Mouse (Mus musculus) layer of hippocampus, adult 8-10 months (tissue): ENCODE data around the gene Dhx33. TPM values are rescaled to one million over a fixed set of nuclear protein-coding genes. Genes with fewer than 3 reads are reported as not detected.
A peak's percentile ranks its signal among the peaks of the same experiment; 100 is the strongest.

Source experiments
- DNase-seq, 2 experiments: peaks; one replicate each; pipeline ENCODE4 v3.0.0; 2022; ENCODE audit warnings: low spot score in 2 of 2
- total RNA-seq, 4 experiments: library from RNA; stranded (reverse); gene quantifications; 2 replicates each; pipeline ENCODE4 v1.2.4; 2022

Gene Dhx33
- total RNA-seq, 4 experiments from 2014 or later, result 53.0 to 65.5 (median 58.5) TPM

DNA sequence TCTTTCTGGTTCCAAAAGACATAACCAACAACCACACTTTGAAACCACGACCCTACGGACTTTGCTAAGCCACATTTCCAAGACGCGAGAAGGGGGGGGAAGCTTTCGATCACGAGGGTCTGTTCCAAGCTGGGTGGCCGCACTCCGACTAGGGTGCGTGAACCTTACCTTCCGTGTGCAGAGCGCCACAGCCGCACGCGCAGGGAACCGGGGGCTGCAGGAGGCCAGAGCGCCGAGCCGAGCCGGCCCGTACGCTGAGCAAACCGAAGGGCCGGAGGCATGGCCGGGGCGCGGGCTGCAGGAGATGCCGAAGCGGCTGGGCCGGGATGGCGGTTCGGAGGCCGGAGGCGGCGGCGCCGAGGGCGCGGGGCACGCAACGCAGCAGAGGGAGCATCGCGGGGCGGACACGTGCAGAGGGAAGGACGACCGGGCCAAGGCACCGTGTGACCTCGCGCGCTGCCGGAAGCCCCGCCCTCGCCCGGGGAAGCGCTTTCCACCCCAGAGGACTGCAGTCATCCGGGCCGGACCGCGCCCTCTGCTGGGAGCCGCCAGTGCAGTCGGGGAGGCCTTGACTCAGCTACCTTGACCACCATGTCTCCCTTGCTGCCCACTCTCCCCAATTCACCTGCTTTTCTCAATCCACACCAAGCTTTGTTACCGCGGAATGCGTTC is 21.5 kb downstream of the Dhx33 start, which contains the start of gene C1qbp:
Gene C1qbp, minus strand, starts transcription at position 470 of the 672 bp plus-strand sequence.
- peak; percentile 82 to 91 for DNase-seq

DNA sequence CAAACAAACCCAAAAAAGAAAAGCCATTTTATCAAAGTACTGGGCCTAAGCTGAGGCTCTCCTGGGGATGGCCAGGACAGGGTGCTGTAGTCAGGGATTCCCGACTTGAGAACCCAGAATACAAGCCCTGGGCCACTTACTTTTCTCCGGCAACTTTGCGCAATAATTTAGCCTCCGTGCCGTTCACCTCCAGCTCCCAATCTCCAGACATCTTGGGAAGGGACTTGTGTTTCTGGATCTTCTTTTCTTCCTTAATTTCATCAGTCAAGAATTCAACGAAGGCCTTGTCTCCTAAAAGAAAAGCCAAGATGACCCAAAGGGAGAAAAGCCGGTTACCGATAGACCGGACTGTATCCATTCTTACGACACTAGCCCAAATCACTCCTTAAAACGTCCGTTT is 22.2 kb downstream of the Dhx33 start:
- no peak for DNase-seq

DNA sequence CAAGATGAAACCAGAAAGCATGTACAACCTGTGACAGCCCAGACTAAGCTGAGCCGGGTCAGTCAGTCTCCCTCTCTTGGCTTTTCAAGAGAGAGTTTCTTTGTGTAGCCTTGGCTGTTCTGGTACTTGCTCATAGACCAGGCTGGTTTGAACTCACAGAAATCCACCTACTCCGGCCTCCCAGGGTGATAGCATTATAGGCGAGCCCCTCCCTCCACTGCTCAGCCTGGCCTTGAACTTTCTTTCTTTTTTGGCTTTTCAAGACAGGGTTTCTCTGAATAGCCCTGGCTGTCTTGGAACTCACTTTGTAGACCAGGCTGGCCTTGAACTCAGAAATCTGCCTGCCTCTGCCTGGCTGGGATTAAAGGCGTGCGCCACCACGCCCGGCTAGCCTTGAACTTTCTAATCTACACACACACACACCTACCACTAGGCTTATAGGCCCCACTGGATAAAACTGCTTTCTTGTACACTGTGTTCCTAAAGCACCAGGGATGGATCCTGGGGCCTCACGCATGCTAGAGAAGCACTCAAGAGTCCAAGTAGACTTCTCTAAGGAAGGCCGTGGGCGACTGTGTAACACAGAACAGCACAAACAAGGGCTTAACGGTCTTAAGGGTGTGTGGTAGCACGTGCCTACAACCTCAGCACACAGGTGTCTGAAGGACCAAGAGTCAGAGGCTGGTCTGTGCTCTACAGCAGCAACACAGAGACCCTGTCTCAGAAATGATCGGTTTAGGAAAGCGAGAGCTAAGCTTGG is 23.3 kb downstream of the Dhx33 start:
- no peak for DNase-seq

DNA sequence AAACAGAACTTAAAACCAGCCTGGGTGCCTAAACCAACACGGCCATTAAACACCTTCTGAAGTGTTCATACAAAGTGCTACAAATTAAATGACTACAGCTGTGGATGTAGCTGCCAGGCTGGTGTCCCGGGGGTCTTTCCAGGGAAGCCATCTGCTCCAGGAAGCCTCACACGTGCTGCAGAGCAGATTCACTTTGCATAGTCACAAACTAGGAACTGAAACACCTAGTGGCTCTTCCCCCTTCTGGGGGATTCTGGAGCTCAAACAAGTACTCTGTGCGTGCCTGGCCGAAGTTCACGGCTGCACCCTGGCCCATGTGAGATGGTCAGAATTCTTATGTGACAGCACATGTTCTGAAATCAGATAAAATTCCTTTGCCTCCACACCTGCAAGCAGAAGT is 24.0 kb downstream of the Dhx33 start:
- no peak for DNase-seq

DNA sequence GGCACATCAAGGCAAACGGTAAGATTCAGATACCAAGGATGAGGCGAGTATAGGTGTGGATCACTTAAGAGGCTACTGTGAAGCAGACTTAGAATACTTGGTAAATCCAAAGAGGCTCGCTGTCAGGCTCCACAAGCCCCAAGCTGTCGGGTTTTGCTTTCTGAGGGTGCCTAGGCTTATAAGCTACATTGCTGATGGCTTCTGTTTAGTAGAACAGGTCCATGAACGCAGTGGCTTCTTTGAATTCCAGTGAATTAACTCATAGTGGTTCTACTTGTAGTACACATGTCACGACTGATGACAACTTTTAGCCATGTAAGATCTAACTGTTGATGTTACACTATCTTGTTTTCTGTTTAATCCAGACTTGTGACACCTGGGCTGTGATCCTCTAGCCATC is 26.9 kb downstream of the Dhx33 start:
- no peak for DNase-seq

DNA sequence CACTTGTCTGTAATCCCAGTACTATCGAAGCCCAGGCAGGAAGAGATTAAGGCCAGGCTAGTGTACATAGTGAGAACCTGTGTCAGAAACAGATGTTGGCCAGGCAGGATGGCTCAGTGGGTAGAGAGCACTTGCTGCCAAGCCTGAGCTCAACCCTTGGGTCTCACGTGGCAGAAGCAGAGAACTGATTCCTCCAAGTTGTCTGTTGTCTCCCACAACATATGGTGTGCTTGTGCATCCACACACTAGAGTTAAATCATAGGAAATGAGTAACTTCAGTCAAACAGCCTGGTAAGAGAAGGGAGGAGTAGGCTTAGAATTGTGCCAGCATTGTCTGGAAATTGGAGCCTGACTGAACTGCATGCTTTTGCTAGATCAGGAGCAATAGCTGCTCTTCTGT is 29.0 kb downstream of the Dhx33 start:
- DNase-seq, result peak; percentile 48 to 52

DNA sequence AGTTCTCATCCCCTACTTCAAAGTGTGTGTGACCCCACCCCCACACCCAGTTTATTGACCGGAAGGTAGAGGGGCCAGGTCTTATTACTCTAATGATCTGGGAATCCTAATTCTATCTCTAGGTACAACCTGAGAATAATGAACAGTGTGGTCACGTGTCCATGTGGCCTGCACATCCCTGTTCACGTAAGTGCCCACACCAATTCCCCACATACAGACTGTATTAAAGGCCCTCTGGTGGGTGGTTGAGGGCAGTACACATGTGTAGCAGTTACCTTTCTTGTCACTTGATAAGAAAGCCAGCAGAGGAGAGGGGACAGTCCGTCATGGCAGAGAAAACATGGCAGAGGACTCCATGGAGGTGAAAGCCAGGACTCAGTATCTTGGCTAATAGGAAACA is 30.3 kb downstream of the Dhx33 start:
- DNase-seq, result no peak

DNA sequence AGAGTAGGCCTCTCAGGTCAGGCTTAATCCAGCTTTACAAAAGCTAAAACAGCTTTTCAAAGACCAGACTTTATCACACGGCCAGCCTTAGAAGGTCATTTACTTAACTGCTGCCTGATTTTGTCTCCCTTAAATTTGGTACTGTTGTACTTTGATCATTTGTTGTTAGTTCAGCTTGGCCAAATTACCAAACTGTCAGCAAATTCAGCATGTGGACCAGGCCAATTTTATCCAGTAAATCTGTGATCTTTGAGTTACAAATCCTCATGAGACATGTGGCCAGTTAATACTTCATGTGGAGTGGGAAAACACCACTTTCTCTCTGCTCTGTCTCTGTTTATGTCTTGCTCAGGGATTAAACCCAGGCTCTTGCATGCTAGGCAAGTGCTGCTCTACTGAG is 31.7 kb downstream of the Dhx33 start:
- no peak for DNase-seq

DNA sequence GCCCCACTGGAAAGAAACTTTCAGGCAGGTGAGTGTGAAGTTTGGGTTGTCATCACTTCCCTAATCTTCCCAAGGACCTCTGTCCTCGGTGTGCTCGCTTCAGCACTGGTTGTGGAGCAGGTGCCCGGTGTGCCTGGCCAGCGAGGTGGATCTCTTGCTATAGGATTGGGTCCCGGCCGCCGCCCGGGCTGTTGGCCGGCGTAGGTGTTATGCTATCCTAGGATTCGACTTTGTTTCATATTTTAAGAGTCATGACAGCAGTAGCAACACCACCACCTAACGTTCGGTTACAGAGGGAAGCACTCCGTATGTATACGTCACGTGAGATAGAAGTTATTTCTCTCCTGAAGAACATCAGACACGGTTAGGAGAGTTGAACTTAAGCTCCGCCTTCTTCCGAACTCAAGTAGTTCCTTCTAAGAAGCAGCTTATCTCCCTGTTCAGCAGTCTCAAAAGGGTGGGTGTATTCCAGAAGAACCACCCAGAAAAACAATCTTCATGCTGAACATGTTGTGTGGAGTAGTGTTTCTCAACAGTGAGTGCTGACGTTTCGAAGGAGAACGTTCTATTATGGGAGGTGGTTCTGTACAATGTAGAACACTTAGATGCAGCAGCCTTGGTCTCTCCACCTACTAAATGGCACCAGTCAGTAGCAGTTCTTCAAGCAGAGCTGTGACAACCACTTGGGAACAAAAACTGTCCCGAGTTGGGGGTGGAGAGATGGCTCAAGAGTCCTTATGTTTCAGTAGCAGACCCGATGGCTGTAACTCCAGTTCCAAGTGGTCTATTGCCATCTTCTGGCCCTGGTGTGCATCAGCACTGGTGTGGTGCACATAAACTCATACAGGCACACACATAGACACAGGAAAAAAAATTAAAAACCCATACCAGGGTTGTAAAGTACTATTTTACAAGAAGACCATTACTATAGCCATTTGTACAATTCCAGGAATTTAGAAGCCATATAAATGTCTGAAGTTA is 33.4 kb downstream of the Dhx33 start:
- DNase-seq, result no peak

DNA sequence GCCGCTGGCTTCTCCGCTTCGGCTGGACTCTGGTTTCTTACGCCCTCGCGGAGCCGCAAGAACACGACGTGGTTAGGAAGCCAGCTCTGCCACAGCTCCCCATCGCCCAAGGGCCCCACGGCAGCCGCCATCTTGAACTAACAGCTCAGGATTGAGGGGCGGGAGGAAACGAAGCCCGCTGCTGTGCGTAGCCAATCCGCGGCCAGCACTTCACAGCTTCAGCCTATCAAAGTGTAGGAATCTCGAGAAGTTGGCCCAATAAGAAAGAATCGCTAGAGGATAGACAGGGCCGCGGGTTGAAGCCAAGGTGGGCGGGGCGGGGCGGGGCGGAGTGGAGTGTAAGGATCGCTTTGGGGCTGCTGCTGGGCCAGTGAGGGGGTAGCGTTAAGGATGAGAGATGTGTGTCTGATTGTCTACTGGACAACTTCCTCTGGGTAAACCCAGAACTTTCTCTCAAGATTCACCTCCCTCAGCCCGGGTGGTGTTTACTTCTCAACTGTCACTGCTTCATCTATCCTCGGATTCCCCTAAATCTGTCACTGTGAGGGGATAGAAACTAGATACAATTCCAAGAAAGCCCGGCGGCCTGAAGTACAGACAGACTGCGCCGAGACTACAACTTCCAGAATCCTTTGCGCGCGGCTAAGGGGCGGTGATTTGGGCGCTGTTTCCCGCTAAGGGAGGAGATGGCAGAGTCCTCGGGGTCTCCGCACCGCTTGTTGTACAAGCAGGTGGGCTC is 34.2 kb downstream of the Dhx33 start, which contains the start of the genes Nup88 and Rpain:
Gene Nup88, minus strand, starts transcription at position 153 of the 739 bp plus-strand sequence.
Gene Rpain, plus strand, starts transcription at position 393 of the 739 bp plus-strand sequence.
- peak; percentile 95 to 96 for DNase-seq

DNA sequence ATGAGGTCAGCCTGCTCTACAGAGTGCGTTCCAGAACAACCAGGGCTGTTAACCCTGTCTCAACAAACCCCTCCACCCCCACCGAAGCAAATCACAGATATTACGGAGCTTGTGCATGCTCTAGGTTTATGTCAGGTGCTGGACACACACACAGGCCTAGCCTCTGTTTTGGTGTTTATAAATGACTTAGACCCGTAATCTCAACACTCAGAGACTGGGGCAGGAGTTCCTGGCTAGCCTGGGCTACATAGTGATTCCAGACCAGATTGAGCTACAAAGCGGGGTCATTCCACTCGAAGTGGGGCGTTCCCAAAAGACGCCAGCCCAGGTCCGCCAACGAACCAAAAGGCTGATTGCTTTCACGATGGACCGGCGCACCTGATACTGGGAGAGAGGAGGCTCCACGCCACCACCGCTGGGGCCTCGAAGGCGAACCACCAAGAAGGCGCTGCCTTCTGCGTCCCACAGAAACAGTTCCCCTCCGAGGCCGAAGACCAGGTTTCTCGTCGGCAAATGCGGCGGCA is 34.9 kb downstream of the Dhx33 start:
- DNase-seq, result no peak

DNA sequence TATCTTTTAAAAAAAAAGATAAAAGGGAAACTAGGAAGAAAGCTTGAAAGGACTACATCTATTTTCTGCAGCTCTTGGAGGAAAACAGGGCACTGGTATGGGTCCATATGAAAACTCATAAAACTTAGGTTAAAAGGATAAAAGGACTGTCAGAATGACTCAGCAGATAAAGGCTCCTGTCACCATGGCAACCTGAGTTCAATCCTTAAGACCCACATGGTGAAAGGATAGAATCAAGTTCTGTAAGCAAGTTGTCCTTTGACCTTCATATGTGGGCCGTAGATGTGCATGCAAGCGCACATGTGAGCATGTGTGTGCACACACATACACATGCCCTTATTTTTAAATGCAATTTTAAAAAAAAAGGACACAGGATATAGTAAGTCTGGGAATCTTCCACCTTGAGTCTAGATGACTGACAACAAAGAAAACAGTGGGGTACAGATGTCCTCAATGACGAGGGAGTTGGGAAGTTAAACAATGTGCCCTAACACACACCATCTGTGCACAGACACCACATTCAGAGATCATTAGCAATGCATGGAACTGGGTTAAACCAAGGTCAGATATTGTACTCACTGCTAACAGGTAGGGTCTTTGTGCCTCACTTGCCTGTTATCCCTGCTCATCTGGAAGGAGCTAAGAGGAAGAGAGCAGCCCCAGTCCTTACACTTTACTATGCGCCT is 39.9 kb downstream of the Dhx33 start:
- no peak for DNase-seq

DNA sequence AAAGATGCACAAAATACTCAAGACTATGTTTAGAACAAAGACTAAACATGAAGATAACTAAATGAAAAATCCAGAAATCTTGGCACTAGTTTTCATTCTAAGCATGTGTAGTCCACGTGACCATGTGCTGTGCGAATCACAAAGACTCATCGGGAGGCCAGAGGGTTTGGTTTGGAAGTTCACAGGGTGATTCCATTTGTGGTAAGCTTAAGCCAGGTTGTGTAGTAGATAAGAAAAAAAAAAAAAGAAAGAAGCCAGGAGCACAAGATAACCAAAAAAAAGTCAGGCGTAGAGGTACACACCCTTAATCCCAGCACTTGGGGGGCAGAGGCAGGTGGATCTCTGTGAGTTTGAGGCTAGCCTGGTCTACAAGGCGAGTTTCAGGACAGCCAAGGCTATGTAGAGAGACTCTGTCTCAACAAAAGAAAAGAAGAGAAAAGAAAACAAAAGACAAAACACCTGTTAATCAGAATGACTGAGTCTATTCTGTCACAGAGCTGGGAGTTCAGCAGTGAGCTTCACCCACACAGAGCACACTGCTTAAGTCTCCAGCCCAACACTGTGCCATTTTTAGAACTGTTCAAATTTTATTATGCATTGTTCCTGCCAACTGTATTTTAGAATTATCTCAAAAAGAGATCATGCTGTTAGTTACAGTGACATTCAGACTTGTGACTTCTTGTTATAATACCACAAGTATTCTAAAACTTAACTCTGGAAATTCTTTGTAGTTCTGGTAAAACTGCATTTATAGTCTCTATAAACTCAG is 43.3 kb downstream of the Dhx33 start:
- no peak for DNase-seq

DNA sequence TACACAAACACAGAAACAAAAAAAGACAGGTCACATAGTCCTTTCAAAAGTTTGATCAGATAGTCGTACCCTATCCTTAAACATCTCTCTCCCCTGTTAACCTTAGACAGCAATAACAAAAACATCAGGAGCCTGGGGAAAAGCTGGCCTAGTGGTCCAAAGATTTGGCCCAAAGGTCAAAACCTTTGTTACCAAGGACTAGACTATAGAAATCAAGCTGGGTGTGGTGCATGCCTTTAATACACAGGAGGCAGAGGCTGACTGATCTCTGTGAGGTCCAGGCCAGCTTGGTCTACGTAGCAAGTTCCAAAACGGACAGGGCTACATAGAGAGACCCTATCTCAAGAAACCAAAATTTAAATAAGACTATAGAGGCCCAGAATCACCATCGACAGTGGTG is 49.5 kb downstream of the Dhx33 start:
- DNase-seq, result no peak

DNA sequence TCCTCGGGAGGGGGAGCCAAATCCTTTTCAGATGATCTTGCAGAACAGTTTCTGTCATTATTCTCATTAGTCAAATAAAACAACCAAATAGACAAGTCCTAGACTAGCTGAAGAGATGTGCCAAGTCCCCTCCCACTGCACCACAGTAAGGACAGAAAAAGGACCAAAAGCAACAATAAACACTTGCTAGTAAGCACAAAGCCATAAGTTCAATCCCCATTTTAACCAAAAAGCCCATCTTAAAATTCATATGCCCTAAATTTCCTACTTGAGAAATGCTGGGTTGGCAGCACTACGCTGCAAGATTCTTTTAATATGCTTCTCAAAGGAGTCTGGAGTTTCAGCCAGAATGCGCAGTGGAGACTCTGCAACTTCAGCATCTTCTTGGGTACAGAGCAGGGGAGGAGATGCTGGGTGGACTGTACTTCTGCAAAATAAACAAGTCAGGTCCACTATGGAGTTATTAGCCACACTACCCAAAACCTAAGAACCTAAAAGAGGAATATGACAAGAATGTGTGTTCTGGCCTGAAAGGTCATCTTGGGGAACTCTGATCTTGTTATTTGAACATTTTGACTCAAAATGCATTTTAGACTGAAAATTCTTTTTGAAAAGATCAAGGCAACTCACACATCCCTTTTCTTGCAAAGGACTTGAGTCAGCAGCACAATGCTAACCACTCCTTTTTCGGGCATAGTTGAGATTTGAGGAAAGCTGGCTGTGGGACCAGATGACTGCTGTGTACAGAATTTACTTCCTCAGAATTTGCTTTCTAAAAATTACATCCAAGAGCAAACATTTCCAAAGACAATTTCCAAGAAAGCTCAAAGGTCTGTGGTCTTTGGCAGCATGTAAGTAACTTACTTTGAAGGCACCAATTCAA is 59.1 kb downstream of the Dhx33 start:
- no peak for DNase-seq

DNA sequence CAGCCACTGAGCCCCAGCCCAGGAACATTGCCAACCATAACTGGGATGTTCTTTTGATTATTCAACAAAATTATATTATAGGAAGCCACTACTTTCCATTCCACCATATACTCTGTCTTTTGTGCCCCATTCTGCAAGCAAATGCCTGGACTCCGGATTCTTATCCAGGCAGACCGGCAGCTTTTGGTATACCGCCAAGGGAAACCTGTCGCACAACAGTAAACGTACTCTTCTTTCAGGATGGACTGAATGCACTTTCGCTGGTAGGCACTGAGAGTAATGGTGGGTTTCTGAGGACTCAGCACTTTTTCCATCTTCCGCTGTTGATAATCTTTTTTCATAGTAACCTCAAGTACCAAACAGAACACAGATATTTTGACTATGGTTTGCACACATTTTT is 60.6 kb downstream of the Dhx33 start:
- DNase-seq, result no peak

DNA sequence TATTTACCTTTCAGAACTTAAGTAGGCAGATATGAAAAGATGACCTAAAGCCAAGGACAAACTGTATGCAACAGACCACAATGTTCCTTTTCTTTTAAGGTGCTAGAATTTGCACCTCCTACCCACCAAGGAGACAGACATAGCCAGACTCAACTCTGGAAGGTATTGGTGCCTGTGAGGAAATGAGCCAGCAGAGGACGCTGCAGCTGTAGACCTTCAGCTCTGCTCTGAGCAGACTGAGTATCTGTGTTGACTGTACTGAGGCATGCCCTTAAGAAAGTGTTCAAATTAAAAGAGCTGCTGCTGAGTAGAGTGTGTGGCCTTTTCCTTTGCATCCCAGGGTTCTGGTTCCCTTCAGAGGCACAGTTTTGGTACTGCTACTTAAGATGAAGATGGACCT is 61.6 kb downstream of the Dhx33 start:
- DNase-seq, result no peak

DNA sequence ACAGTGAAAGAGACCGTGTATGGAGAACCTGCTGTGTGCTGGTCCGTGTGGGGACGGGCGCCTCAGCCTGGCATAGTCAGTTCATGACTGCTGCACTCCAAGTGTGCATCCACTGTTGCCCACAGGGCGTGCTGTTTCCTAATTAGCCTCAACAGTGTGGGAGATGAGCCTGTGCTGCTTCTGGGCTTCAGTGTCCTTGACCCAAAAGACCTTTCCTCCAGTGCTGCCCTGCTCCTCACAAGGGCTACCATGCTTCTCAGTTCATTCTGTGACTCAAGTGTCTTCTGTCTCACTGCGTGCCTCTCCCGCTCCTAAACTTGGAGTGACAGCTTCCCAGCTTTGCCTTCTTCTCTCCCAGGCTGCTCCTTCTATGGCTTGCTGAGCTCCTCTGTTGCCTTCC is 68.9 kb downstream of the Dhx33 start:
- no peak for DNase-seq
